Mouse (Mus musculus) embryo, embryonic 10.5 days (tissue): Measurements from ENCODE around the gene Zfp563.
A peak's percentile ranks its signal among the peaks of the same experiment; 100 is the strongest.

Experiments
- DNase-seq: peaks from one replicate; pipeline ENCODE4 v3.0.0-alpha.2; 2015; ENCODE audit warnings: low spot score

Gene Zfp563

DNA sequence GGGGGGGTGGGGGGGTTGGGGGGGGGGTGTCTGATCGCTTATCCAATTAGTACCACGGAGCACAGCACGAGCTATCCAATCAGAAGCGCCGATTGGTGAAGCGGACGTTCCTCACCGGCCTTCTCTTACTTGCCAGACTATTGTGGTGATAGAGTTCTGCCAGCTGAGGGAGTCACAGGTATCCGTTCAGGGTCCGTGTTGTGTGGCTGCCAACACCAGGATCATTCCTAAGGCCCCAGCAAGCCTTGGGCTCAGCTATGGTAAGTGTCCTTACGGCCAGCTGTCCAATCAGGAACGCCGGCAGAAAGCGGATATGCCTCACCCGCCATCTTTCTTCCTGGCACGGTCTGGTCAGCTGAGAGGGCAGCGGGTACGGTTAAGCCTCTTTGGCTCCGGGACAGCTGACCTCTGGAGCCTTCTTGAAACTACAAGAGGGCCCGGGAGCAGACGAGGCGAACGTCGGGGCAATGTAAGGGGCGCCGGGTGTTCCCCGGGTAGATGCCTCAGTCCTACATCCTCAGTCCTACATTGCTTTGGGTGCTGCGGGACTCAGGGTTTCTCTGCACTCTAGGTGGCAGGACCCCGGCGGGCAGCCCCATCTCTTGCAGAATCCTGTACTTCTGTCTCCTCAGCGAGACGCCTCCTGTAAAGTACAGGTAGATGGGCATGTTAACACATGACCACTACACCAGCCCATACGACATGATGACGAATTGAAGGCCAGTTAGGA lies at the start of gene Zfp563:
Gene Zfp563 (plus strand): TSS at position 91 of the 730 bp plus-strand sequence.
- DNase-seq = peak; percentile 93

DNA sequence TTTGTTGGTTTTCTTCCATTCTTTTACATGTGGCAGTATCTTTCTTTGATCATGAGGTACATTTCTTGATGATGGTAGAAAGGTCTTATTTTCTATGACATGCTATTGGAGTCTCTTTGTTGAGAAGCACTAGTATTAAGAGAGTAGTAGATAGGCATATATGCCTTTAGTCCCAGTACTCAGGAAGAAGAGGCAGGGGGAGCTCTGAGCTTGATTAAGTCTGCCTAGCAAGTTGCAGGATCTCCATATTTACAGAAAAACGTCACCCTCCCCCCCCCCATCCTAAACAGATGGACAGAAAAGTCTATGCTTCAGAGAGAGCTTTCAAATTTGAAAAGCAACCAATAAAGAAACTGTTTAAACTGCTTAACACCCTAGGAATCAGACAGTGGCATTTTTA lies 30.3 kb upstream of the Zfp563 start:
- no peak for DNase-seq

DNA sequence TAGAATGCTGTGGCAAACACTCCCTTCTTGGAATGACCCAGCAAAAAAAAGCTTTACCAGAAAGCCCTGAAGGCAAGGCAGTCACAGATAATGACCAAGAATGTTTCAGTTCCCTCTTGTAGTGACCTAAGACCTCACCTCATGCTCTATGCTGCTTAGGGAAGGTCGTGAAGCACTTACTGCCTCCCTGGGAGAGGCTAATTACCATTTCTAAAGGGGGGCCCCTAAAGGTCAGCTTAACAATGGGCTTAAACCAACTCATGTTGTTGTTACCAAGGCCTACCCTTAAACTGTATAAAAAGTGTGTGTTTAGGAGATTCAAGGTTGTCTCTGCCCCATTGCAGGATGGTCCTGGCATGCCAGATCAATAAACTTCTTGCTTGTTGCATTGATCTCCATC lies 26.1 kb upstream of the Zfp563 start:
- peak; percentile 1 for DNase-seq

DNA sequence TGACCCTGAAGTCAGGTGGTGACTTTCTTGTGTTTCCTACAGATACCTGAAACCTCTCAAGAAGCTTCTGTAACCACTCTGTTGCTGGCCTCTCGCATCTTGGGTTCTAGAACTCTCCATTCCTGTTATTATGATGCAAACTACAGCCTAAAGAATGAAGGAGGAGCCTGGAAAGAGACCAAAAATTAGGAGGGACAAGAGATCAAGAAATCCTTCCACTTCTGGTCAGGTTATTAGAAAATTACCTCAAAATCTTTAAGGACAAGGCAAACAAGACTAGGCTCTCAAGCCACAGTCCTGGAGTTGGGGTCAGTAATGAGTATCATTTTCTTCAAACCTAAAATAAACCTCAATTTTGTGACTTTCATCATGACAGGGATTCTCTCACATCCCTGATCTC lies 21.2 kb upstream of the Zfp563 start, which contains the start of gene 4921501E09Rik:
Gene 4921501E09Rik (minus strand): TSS at position 101 of the 400 bp plus-strand sequence.
- DNase-seq = no peak

DNA sequence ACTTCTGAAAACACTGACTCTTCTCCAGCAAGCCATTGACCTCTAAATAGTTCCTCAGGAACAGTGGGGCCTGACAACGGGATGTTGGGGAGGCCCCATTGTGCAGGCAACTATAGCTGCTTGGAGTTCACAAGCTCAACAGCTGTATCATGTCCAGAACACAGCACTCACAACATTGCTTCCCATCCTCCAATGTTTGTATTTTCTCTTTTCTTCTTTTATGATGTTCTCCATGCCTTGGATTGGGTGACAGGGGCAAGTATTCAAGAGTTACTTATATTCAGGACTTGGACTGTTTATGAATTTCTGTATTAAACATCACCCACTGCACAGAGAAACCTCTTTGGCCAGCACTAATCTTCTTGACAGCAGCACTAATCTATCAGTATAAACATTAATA lies 2.5 kb downstream of the Zfp563 start:
- peak; percentile 10 for DNase-seq

DNA sequence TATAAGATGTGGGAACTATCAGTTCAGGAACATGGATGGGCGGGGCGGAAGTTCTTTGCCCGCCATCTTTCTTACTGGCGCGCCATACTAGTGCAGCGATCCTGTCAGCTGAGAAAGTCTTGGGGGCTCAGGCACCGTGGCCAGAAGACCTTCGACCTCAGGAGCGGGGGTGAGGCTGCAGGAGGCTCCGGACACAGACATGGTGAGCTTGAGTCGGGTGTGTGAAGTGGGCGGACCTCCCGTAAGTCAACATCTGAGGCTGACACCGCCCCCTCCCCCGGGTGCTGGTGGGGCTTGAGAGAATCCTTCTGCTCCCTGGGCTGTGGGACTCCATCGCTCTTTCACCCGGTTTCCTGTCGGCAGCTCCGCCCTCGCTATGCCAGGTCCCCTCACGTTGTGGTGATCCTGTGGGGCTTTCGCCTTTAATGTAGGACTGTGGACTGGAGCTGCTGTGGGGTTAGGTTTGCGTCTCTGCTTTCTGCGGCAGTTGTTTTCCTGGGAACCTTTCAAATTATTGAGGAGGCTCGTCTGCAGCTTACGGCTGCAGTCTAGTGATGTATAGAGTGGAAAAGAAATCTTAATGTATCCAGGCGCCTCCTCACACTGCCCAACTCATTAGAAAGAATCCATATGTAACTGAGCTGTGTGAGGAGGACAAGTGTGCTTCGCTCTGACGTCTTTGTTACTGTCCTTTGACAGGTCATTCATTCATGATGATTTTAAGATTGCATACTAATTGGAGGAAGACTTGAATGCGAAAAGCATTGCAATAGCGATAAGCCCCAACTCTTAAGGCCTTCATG lies 3.5 kb downstream of the Zfp563 start:
- peak; percentile 90 for DNase-seq

DNA sequence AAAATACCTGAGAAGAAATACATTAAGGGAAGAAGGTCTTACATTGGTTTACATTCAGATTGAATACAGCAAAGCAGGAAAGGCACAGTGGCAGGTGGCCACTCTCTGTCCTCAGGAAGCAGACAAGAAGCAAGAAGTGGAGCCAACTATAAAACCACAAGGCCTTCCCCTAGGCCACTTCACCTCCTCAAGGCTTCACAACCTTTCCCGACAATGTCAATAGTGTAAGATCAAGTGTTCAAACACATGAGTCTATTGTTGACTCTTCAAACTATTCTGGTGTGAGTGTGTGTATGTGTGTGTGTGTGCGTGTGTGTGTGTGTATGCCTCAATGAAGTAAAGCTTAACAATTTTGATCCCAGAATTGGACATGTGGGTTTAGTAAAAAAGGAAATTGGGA lies 8.3 kb downstream of the Zfp563 start:
- no peak for DNase-seq

DNA sequence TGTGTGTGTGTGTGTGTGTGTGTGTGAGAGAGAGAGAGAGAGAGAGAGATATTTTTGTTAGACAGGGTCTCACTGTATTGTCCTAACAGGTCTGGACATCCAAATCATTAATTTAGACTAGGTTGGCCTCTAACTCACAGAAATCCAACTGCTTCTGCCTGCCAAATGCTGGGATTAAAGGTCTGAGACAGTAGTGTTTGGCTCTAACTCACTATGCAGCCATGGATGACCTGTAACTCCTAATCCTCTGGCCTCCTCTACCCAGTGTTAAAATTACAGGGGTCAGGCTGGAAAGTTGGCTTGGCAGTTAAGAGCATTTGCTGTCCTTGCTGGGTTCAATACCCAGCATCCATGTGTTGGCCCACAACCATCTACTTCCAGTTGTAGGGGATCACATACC lies 35.4 kb downstream of the Zfp563 start:
- DNase-seq = no peak

DNA sequence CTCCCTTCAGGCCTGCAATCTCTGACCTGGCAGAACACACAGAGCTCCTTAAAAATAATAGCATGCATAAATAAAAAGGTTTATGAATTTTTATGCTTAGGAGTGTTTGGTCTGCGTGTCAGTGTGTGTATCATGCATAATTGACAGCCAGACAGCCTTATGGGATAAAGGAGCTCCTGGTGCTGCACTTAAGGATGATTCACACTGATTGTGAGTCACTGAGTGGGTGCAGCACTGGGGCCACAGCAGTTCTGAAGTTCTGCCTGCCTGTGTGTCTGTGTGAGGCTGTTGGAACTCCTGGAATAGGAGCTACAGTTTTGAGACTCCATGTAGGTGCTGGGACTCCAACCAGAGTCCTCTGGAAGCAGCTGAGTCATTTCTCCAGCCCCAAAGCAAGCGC lies 37.1 kb downstream of the Zfp563 start:
- DNase-seq = no peak

DNA sequence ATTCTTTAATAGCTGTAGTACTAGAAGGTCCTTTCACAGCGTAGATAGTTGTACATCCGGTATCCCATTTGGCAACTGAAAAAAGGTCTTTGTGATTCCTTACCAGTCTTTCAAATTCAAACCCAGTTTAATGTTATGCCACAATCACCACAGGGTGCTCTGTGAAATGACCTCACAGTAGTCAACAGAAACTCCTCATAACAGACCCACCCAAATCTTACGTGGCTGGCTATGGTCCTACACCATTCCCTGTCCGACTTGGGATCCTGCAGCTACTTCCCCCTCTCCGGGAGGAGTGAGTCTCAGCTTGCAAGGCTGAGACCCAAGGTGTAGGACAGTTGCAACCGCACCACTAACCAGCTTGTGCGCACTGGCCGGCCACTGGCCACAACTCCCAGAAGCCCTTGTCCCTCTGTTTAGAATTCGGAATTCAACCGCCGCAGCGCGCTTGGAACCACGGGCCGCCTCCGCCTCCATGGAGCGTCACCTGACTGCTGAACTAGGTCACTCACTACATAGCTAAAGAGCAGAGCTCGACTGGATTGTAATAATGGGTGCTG lies 50.2 kb downstream of the Zfp563 start, which contains the start of gene Morc2b:
Gene Morc2b (minus strand): TSS at position 423 of the 560 bp plus-strand sequence.
- no peak for DNase-seq
